Mouse (Mus musculus) liver, embryonic 11.5 days (tissue): Measurements from ENCODE around the gene Mef2b. TPM values are rescaled to one million over a fixed set of nuclear protein-coding genes. Genes with fewer than 3 reads are reported as not detected.

Experiments used
- ATAC-seq: fragments of 200-750 bp; cut with Nextera tagmentation; replicated peaks from 2 replicates; pipeline ENCODE4 v1.8.0; 2017; ENCODE audit warnings: moderate number of reproducible peaks, mild to moderate bottlenecking, moderate TSS enrichment, moderate library complexity; ENCODE audit not compliant: low FRiP score
- DNase-seq: peaks from one replicate; pipeline ENCODE4 v3.0.0-alpha.2; 2017; ENCODE audit warnings: low spot score
- H3K27ac ChIP-seq: fragments of 300-500 bp; sonication (generic); 2 replicates; pipeline ENCODE4 v1.5.1; 2014; ENCODE audit warnings: mild to moderate bottlenecking, low read depth, low read length, control low read depth
- H3K27me3 ChIP-seq: fragments of 300-500 bp; sonication (generic); replicated peaks from 2 replicates; pipeline ENCODE4 v1.6.1; 2014; ENCODE audit warnings: low read length, mixed read lengths; ENCODE audit not compliant: control insufficient read depth, insufficient read depth
- H3K36me3 ChIP-seq: fragments of 300-500 bp; sonication (generic); 2 replicates; pipeline ENCODE4 v1.6.1; 2014; ENCODE audit warnings: mild to moderate bottlenecking, low read length, moderate library complexity, mixed read lengths; ENCODE audit not compliant: control insufficient read depth, insufficient read depth
- H3K4me1 ChIP-seq: fragments of 300-500 bp; sonication (generic); replicated peaks from 2 replicates; pipeline ENCODE4 v1.6.1; 2014; ENCODE audit warnings: low read length, mixed read lengths; ENCODE audit not compliant: control insufficient read depth, insufficient read depth
- H3K4me2 ChIP-seq: fragments of 300-500 bp; sonication (generic); 2 replicates; pipeline ENCODE4 v1.6.1; 2014; ENCODE audit warnings: mild to moderate bottlenecking, control low read depth, moderate library complexity
- H3K4me3 ChIP-seq: fragments of 300-500 bp; sonication (generic); 2 replicates; pipeline ENCODE4 v1.5.1; 2014; ENCODE audit warnings: low read depth, low read length, control low read depth
- H3K9ac ChIP-seq: fragments of 300-500 bp; sonication (generic); 2 replicates; pipeline ENCODE4 v1.6.1; 2014; ENCODE audit warnings: low read depth, low read length, control low read depth
- H3K9me3 ChIP-seq: fragments of 300-500 bp; sonication (generic); 2 replicates; pipeline ENCODE4 v1.6.1; 2016; ENCODE audit warnings: low read length, inconsistent platforms, mixed read lengths; ENCODE audit not compliant: control insufficient read depth
- WGBS: fragments of 180-500 bp; shearing (Covaris S2); extraction: QIAGEN DNeasy Blood & Tissue Kit; methylation state at CpG from one replicate; pipeline ENCODE4 v1.1.7; 2014; 5-methylcytosine and 5-hydroxymethylcytosine counted together
- polyA plus RNA-seq: library from polyadenylated mRNA; unstranded; fragments of >200 nt; fragmentation: Nextera tagmentation; extraction: Ambion mirVana; gene quantifications from 2 replicates; pipeline ENCODE4 v1.2.1, GENCODE M21; 2014

Gene Mef2b
- polyA plus RNA-seq, 1 experiment from 2014 or later: 0.51 TPM

DNA sequence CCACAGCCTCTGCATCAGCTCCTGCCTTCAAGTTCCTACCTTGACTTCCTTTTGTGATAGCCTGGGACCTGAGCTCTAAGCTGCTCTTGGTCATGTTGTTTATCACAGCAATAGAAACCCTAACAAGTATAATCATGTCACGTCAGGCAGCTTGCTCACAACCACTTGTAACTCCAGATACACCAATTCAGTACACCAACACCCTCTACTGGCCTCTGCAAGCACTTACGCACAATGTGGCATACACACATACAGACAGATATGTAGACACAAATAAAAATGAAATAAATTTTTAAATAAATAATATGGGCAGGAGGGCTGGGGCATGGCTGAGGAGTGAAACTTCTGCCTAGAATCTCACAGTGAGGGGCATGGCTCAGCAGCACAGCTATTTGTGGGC lies 56.3 kb downstream of the Mef2b start:
- WGBS: 74% methylated on average over 2 of the region's 2 CpGs
- DNase-seq (no peak), ATAC-seq (no peak)
- Histone ChIP-seq H3K4me3 (no peak overlapping the region), H3K4me1 (peaks cover 17% of the 10 kb centered on the region), H3K27me3 (no peaks in the 10 kb centered on the region), H3K9me3 (no peaks in the 10 kb centered on the region), H3K36me3 (no peaks in the 10 kb centered on the region), H3K4me2 (no peak overlapping the region), H3K9ac (no peak overlapping the region), H3K27ac (no peak overlapping the region)

GRCm38 (mm10) chr8:70197603-70198002 lies 58.1 kb downstream of the Mef2b start:
- no peaks in the 10 kb centered on the region for H3K36me3 ChIP-seq
- H3K4me2 ChIP-seq: peak overlapping the region; percentile 7; the same call in 1 of the 2 replicates
- 65% methylated on average over 7 of the region's 7 CpGs for WGBS
- H3K4me3 ChIP-seq: no peak overlapping the region
- no peaks in the 10 kb centered on the region for H3K9me3 ChIP-seq
- H3K27me3 ChIP-seq: no peaks in the 10 kb centered on the region
- no peak overlapping the region for H3K9ac ChIP-seq
- no peak overlapping the region for H3K27ac ChIP-seq
- no peak for ATAC-seq
- no peak for DNase-seq
- peaks cover 30% of the 10 kb centered on the region for H3K4me1 ChIP-seq

DNA sequence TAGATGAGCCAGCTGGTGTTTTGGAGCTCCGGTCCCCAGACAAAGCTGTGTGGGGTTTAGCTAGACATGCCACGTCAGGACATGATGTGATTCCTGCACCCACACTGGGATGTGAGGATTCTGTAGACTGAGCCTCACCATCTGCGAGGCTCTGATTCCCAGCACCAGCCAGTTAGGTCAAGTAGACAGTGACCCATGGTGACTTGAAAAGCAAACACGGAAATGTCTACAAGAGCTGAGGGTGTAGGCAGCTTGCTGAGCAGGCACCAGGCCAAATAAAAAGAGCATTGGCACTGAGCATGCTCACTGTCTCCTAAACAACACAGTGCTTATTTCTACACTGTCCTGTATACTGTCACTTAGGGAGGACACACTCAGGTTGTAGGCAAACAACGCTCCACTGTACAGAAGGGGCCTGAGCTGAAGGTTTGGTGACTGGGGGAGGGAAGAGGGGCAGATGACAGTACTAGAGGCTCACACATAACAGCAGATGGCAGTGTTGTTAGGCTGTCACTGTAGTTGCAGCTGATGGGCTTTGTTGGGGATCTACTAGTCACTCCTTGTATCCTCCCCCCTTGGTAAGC lies 60.7 kb downstream of the Mef2b start:
- H3K36me3 ChIP-seq: no peaks in the 10 kb centered on the region
- H3K9me3 ChIP-seq: no peaks in the 10 kb centered on the region
- 62% methylated on average over 5 of the region's 5 CpGs for WGBS
- DNase-seq: no peak
- no peak overlapping the region for H3K27ac ChIP-seq
- peaks cover 22% of the 10 kb centered on the region for H3K4me1 ChIP-seq
- peak; percentile 54 for ATAC-seq
- H3K27me3 ChIP-seq: no peaks in the 10 kb centered on the region
- H3K9ac ChIP-seq: no peak overlapping the region
- H3K4me2 ChIP-seq: no peak overlapping the region; the same call in 1 of the 2 replicates
- H3K4me3 ChIP-seq: no peak overlapping the region

DNA sequence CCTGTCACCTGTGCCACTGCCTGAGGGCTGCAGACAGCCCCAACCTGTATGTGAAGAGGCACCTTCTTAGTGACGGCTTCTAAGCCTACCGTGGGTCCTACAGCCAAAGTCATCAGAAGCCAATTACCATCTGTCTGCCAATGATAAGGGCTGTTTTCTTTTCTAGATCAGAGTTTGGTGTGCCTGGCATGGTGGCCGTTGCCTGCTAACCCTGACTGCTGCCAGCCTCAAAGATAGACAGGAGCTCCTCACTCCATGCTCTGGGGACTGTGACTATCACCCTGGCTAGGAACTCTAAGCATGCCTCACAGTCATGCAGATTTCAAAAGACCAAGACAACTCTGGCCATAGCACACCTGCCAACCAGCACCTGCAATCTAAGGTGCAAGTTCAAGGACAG lies 61.9 kb downstream of the Mef2b start:
- 38% methylated on average over 3 of the region's 3 CpGs for WGBS
- ATAC-seq (peak; percentile 82), DNase-seq (no peak)
- H3K27ac ChIP-seq: peak overlapping the region; percentile 54
- H3K27me3 ChIP-seq: no peaks in the 10 kb centered on the region
- no peaks in the 10 kb centered on the region for H3K36me3 ChIP-seq
- H3K4me1 ChIP-seq: peaks cover 22% of the 10 kb centered on the region
- H3K4me3 ChIP-seq: no peak overlapping the region
- peak overlapping the region; percentile 16; the same call in 1 of the 2 replicates for H3K9ac ChIP-seq
- H3K4me2 ChIP-seq: peak overlapping the region; percentile 16
- H3K9me3 ChIP-seq: no peaks in the 10 kb centered on the region

DNA sequence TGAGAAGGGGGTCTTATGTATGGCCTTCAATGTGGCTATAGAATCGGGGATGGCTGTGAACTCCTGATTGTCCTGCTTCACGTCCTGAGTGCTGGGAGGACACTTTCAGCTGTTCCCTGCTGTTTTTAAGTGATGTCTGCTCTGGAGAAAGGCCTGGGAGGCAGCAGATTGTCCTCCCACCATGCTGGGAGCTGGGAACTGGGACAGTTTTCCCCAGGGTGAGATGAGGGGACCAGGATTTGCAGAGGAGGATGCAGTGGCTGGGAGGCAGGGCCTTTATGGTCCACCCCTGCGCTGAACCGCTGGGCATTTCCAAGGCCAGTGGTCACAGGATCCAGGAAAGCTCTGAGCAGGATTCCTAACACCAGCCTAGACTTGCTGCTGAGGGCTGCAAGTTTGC lies 63.6 kb downstream of the Mef2b start:
- H3K4me1 ChIP-seq: peaks cover 27% of the 10 kb centered on the region
- ATAC-seq (no peak), DNase-seq (no peak)
- no peak overlapping the region for H3K4me3 ChIP-seq
- no peaks in the 10 kb centered on the region for H3K9me3 ChIP-seq
- no peak overlapping the region for H3K4me2 ChIP-seq
- no peaks in the 10 kb centered on the region for H3K36me3 ChIP-seq
- no peak overlapping the region for H3K27ac ChIP-seq
- no peaks in the 10 kb centered on the region for H3K27me3 ChIP-seq
- WGBS: 77% methylated on average over 4 of the region's 4 CpGs
- no peak overlapping the region for H3K9ac ChIP-seq

DNA sequence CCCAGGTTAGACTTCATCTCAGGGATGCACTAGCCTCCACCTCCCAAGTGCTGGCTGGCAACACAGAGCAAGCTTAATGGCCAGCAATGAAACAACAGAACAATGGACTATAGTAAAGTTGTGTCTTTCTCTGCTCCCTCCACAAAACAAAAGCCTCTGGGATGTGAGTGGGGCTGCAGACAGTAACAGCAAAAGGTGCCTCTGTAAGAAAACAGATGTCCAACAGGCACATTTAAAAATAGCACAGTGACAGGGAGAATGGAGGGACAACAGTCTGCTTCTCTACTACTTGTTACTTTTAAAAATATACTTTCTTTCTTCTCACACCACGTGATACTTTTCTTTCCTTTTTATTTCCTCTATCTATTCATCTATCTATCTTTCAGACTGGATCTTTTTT lies 65.2 kb downstream of the Mef2b start:
- no peak for ATAC-seq
- Histone ChIP-seq H3K4me1 (peaks cover 27% of the 10 kb centered on the region), H3K36me3 (no peaks in the 10 kb centered on the region), H3K4me3 (no peak overlapping the region), H3K4me2 (no peak overlapping the region), H3K9me3 (no peaks in the 10 kb centered on the region), H3K9ac (no peak overlapping the region), H3K27me3 (no peaks in the 10 kb centered on the region), H3K27ac (no peak overlapping the region)
- WGBS: 57% methylated on average over 1 of the region's 1 CpGs
- no peak for DNase-seq

- 0 out of 2 replicates have a peak overlapping the region, but pooled peaks have one; percentile 32 for H3K27ac ChIP-seq
These were observed 68.6 kb downstream of the Mef2b start for GRCm38 (mm10) chr8:70208130-70208529.

DNA sequence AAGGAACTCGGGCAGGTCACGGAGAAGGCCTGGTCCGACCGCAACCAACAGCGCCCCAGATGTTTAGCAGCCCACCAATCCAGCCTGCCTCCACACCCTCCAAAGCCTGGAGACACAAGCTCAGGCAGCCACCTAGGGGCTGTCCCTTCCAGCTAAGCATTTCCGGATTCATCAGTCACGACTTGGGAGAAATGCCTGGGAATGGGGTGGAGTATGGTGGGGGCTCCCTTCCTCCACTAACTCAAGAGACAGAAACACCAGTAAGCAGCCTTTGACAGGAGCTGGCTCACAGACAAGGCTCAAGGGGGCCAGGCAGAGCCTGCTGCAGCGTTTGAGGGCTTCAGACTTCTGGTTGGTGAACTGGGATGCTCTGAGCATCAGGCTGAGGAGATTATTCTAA lies 71.0 kb downstream of the Mef2b start:
- 40% methylated on average over 8 of the region's 8 CpGs for WGBS
- DNase-seq (no peak), ATAC-seq (no peak)
- Histone ChIP-seq H3K36me3 (no peaks in the 10 kb centered on the region), H3K27me3 (no peaks in the 10 kb centered on the region), H3K9me3 (no peaks in the 10 kb centered on the region), H3K9ac (peak overlapping the region; percentile 36; the same call in 1 of the 2 replicates), H3K4me1 (peaks cover 16% of the 10 kb centered on the region), H3K4me3 (no peak overlapping the region), H3K4me2 (peak overlapping the region; percentile 98), H3K27ac (no peak overlapping the region)

More at GRCm38 (mm10) chr8:70208130-70208529, 68.6 kb downstream of the Mef2b start:
- Histone ChIP-seq H3K9ac (no peak overlapping the region), H3K4me1 (peaks cover 14% of the 10 kb centered on the region), H3K36me3 (no peaks in the 10 kb centered on the region), H3K9me3 (no peaks in the 10 kb centered on the region), H3K4me3 (no peak overlapping the region), H3K4me2 (peak overlapping the region; percentile 11; the same call in 1 of the 2 replicates), H3K27me3 (no peaks in the 10 kb centered on the region)
- 70% methylated on average over 1 of the region's 1 CpGs for WGBS
- no peak for ATAC-seq
- DNase-seq: no peak

DNA sequence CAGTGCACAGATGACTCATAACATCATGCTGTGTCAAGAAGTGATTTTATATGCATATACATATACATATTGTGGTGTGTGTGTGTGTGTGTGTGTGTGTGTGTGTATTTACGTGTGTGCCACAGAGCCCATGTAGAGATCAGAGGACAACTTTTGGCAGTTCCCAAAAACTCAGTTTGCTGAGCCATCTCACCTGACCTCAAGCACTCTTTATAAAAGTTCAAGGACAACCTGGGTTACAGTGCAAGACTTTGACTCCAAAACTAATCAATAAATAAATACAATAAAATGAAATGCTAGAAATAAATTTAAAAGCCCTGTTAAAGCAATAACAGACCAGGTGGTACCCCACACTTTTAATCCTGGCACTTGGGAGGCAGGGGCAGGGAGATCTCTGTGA lies 71.8 kb downstream of the Mef2b start:
- no peak overlapping the region for H3K27ac ChIP-seq
- H3K9ac ChIP-seq: peak overlapping the region; percentile 79
- peak overlapping the region; percentile 70 for H3K4me3 ChIP-seq
- no peak for DNase-seq
- no peak for ATAC-seq
- H3K4me2 ChIP-seq: peak overlapping the region; percentile 98
- no peaks in the 10 kb centered on the region for H3K27me3 ChIP-seq
- WGBS: 87% methylated on average over 1 of the region's 1 CpGs
- no peaks in the 10 kb centered on the region for H3K9me3 ChIP-seq
- H3K36me3 ChIP-seq: no peaks in the 10 kb centered on the region
- H3K4me1 ChIP-seq: peaks cover 16% of the 10 kb centered on the region
